Mouse (Mus musculus): ENCODE results near the gene Klf3.

Gene Klf3

GRCm38 (mm10) chr5:64833410-64833809, 30.2 kb downstream of the Klf3 start:
- in situ Hi-C loops (cut with MboI, MseI) = no loop called here

- in situ Hi-C loops (cut with MboI, MseI) = no loop called here
These were observed 31.0 kb downstream of the Klf3 start for GRCm38 (mm10) chr5:64834213-64834612.

- in situ Hi-C loops (cut with MboI, MseI) = no loop called here
These were observed 32.1 kb downstream of the Klf3 start for GRCm38 (mm10) chr5:64835295-64835694.

GRCm38 (mm10) chr5:64839016-64839599, 35.9 kb downstream of the Klf3 start:
- in situ Hi-C loops (cut with MboI, MseI) = no loop called here

- in situ Hi-C loops (cut with MboI, MseI) = no loop called here
These were observed 36.9 kb downstream of the Klf3 start for GRCm38 (mm10) chr5:64840087-64840486.

GRCm38 (mm10) chr5:64844622-64845021, 41.4 kb downstream of the Klf3 start:
- in situ Hi-C loops (cut with MboI, MseI) = no loop called here

- in situ Hi-C loops (cut with MboI, MseI) = no loop called here
These were observed 44.1 kb downstream of the Klf3 start for GRCm38 (mm10) chr5:64847305-64847704.

GRCm38 (mm10) chr5:64849892-64850291, 46.7 kb downstream of the Klf3 start:
- in situ Hi-C loops (cut with MboI, MseI) = no loop called here

GRCm38 (mm10) chr5:64852656-64853398, 49.6 kb downstream of the Klf3 start:
- in situ Hi-C loops (cut with MboI, MseI) = no loop called here

- in situ Hi-C loops (cut with MboI, MseI) = no loop called here
These were observed 50.2 kb downstream of the Klf3 start for GRCm38 (mm10) chr5:64853421-64853820.

GRCm38 (mm10) chr5:64855199-64855598, 52.0 kb downstream of the Klf3 start:
- in situ Hi-C loops (cut with MboI, MseI) = no loop called here

- in situ Hi-C loops (cut with MboI, MseI) = no loop called here
These were observed 57.8 kb downstream of the Klf3 start for GRCm38 (mm10) chr5:64860900-64861470.

GRCm38 (mm10) chr5:64861471-64862199, 58.4 kb downstream of the Klf3 start:
- in situ Hi-C loops (cut with MboI, MseI) = no loop called here

GRCm38 (mm10) chr5:64862269-64862668, 59.1 kb downstream of the Klf3 start:
- in situ Hi-C loops (cut with MboI, MseI) = no loop called here

GRCm38 (mm10) chr5:64864699-64865108, 61.5 kb downstream of the Klf3 start:
- in situ Hi-C loops (cut with MboI, MseI) = loop anchor here (5.0 kb wide), 2 partner anchors 477 to 482 kb away; no protein-coding TSS in a partner anchor

GRCm38 (mm10) chr5:64865219-64865964, 62.2 kb downstream of the Klf3 start:
- in situ Hi-C loops (cut with MboI, MseI) = loop anchor here (5.0 kb wide), 2 partner anchors 478 to 483 kb away; no protein-coding TSS in a partner anchor

GRCm38 (mm10) chr5:64866331-64867050, 63.3 kb downstream of the Klf3 start:
- in situ Hi-C loops (cut with MboI, MseI) = loop anchor here (5.0 kb wide), 2 partner anchors 479 to 484 kb away; no protein-coding TSS in a partner anchor

- in situ Hi-C loops (cut with MboI, MseI) = loop anchor here (5.0 kb wide), 2 partner anchors 480 to 485 kb away; no protein-coding TSS in a partner anchor
These were observed 63.9 kb downstream of the Klf3 start for GRCm38 (mm10) chr5:64867124-64867523.

GRCm38 (mm10) chr5:64867551-64867950, 64.4 kb downstream of the Klf3 start:
- in situ Hi-C loops (cut with MboI, MseI) = loop anchor here (5.0 kb wide), 2 partner anchors 480 to 485 kb away; no protein-coding TSS in a partner anchor

GRCm38 (mm10) chr5:64876086-64876830, 73.1 kb downstream of the Klf3 start:
- in situ Hi-C loops (cut with MboI, MseI) = no loop called here
